Mouse (Mus musculus) stomach, postnatal 0 days (tissue): ENCODE data around the gene Exoc6. TPM values are rescaled to one million over a fixed set of nuclear protein-coding genes. Genes with fewer than 3 reads are reported as not detected.

Experiments
- ATAC-seq: fragments of 200-750 bp; cut with Nextera tagmentation; 2 replicates; pipeline ENCODE4 v1.8.0; 2017; ENCODE audit not compliant: low FRiP score, low TSS enrichment
- DNase-seq: peaks from one replicate; pipeline ENCODE4 v3.0.0-alpha.2; 2016; ENCODE audit warnings: low spot score
- H3K27ac ChIP-seq: fragments of 300-500 bp; sonication (generic); replicated peaks from 2 replicates; pipeline ENCODE4 v1.5.1; 2014; ENCODE audit warnings: mild to moderate bottlenecking, control low read depth
- H3K27me3 ChIP-seq: fragments of 300-500 bp; sonication (generic); 2 replicates; pipeline ENCODE4 v1.6.1; 2014; ENCODE audit warnings: low read length; ENCODE audit not compliant: control insufficient read depth, insufficient read depth
- H3K36me3 ChIP-seq: fragments of 300-500 bp; sonication (generic); 2 replicates; pipeline ENCODE4 v1.6.1; 2014; ENCODE audit warnings: low read length, mixed read lengths; ENCODE audit not compliant: control insufficient read depth, insufficient read depth
- H3K4me1 ChIP-seq: fragments of 300-500 bp; sonication (generic); replicated peaks from 2 replicates; pipeline ENCODE4 v1.6.1; 2014; ENCODE audit warnings: antibody characterized with exemption; ENCODE audit not compliant: control insufficient read depth, insufficient read depth
- H3K4me2 ChIP-seq: fragments of 300-500 bp; sonication (generic); replicated peaks from 2 replicates; pipeline ENCODE4 v1.6.1; 2014; ENCODE audit warnings: low read depth, mild to moderate bottlenecking, control low read depth, moderate library complexity
- H3K4me3 ChIP-seq: fragments of 300-500 bp; sonication (generic); 2 replicates; pipeline ENCODE4 v1.5.1; 2014; ENCODE audit warnings: low read depth, low read length, control low read depth
- H3K9ac ChIP-seq: fragments of 300-500 bp; sonication (generic); 2 replicates; pipeline ENCODE4 v1.6.1; 2014; ENCODE audit warnings: mild to moderate bottlenecking, low read length, control low read depth, mixed read lengths
- H3K9me3 ChIP-seq: fragments of 300-500 bp; sonication (generic); 2 replicates; pipeline ENCODE4 v1.6.1; 2016; ENCODE audit warnings: low read length; ENCODE audit not compliant: control insufficient read depth
- CTCF ChIP-seq: IDR thresholded peaks from 2 replicates; pipeline ENCODE4 v1.5.1; 2016; ENCODE audit warnings: antibody characterized with exemption, low read depth, mild to moderate bottlenecking, moderate library complexity
- EP300 ChIP-seq: optimal IDR thresholded peaks from 2 replicates; pipeline ENCODE3; 2016; ENCODE audit warnings: antibody characterized with exemption
- WGBS: fragments of 180-500 bp; shearing (Covaris S2); extraction: QIAGEN DNeasy Blood & Tissue Kit; methylation state at CpG from one replicate; pipeline ENCODE4 v1.1.7; 2014; 5-methylcytosine and 5-hydroxymethylcytosine counted together
- polyA plus RNA-seq: library from polyadenylated mRNA; unstranded; fragments of >200 nt; fragmentation: Nextera tagmentation; extraction: Ambion mirVana; gene quantifications from 2 replicates; pipeline ENCODE4 v1.2.1, GENCODE M21; 2015

Exoc6 gene
- polyA plus RNA-seq, 1 experiment from 2014 or later: 8.7 TPM

GRCm38 (mm10) chr19:37695762-37696602 is 145.8 kb downstream of the Exoc6 start:
- Histone ChIP-seq H3K27me3 (peaks cover 58% of the 10 kb centered on the region), H3K4me1 (peaks cover 2% of the 10 kb centered on the region; the same call in 1 of the 2 replicates), H3K9me3 (no peaks in the 10 kb centered on the region), H3K4me3 (peak overlapping the region; percentile 4; the same call in 1 of the 2 replicates), H3K36me3 (no peaks in the 10 kb centered on the region), H3K27ac (no peak overlapping the region), H3K4me2 (no peak overlapping the region; the same call in 1 of the 2 replicates), H3K9ac (no peak overlapping the region)
- WGBS: 8% methylated on average over 42 of the region's 42 CpGs
- TF ChIP-seq EP300: no peak
- TF ChIP-seq CTCF: no peak
- no peak for ATAC-seq
- no peak for DNase-seq

- H3K36me3 ChIP-seq: no peaks in the 10 kb centered on the region
- no peak overlapping the region for H3K9ac ChIP-seq
- peak overlapping the region; percentile 32 for H3K4me3 ChIP-seq
- 4% methylated on average over 22 of the region's 22 CpGs for WGBS
- ATAC-seq (no peak), DNase-seq (no peak)
- no peak overlapping the region for H3K27ac ChIP-seq
- H3K9me3 ChIP-seq: no peaks in the 10 kb centered on the region
- TF ChIP-seq EP300 (no peak), CTCF (no peak)
- H3K4me2 ChIP-seq: peak overlapping the region; percentile 52
- peaks cover 2% of the 10 kb centered on the region; the same call in 1 of the 2 replicates for H3K4me1 ChIP-seq
- peaks cover 57% of the 10 kb centered on the region for H3K27me3 ChIP-seq
Measured at GRCm38 (mm10) chr19:37696603-37697334, 146.6 kb downstream of the Exoc6 start.

GRCm38 (mm10) chr19:37697335-37697636 is 147.1 kb downstream of the Exoc6 start:
- Histone ChIP-seq H3K9me3 (no peaks in the 10 kb centered on the region), H3K4me3 (peak overlapping the region; percentile 32), H3K27me3 (peaks cover 56% of the 10 kb centered on the region), H3K4me2 (peak overlapping the region; percentile 52), H3K4me1 (peaks cover 2% of the 10 kb centered on the region; the same call in 1 of the 2 replicates), H3K36me3 (no peaks in the 10 kb centered on the region), H3K9ac (no peak overlapping the region), H3K27ac (no peak overlapping the region)
- ATAC-seq (no peak), DNase-seq (no peak)
- WGBS: 2% methylated on average over 17 of the region's 18 CpGs
- TF ChIP-seq EP300 (no peak), CTCF (no peak)

DNA sequence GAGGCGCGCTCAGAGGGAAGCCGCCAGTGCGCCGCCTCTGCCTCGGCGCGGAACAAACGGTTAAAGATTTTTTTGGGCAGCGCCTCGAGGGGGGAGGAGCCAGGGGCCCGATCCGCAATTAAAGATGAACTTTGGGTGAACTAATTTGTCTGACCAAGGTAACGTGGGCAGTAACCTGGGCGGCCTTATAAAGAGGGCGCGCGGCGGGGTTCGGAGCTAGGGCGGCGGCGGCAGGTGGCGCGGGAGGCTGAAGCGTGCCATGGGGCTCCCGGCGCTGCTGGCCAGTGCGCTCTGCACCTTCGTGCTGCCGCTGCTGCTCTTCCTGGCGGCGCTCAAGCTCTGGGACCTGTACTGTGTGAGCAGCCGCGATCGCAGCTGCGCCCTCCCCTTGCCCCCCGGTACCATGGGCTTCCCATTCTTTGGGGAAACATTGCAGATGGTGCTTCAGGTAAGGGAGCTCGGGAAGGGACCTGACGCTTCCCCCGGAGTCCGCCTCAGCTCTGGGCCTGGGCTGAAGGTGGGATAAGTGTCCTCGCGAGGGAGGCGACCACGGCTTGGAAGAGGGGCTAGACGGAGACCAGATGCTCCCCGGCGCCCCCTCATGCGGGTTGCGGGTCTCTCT is 147.5 kb downstream of the Exoc6 start, which contains the start of gene Cyp26a1:
TSS of gene Cyp26a1 (plus strand) at position 148 of the 622 bp plus-strand sequence.
- Histone ChIP-seq H3K9ac (no peak within 1 kb of the TSS), H3K27me3 (peaks cover 54% of the 10 kb centered on the region), H3K36me3 (no peaks in the 10 kb centered on the region), H3K27ac (no peak within 1 kb of the TSS), H3K4me3 (peak within 1 kb of the TSS; percentile 32), H3K4me2 (peak within 1 kb of the TSS; percentile 52), H3K4me1 (peaks cover 2% of the 10 kb centered on the region; the same call in 1 of the 2 replicates), H3K9me3 (no peaks in the 10 kb centered on the region)
- 1% methylated on average over 47 of the region's 51 CpGs for WGBS
- TF ChIP-seq CTCF (no peak), EP300 (no peak)
- ATAC-seq (no peak), DNase-seq (no peak)

DNA sequence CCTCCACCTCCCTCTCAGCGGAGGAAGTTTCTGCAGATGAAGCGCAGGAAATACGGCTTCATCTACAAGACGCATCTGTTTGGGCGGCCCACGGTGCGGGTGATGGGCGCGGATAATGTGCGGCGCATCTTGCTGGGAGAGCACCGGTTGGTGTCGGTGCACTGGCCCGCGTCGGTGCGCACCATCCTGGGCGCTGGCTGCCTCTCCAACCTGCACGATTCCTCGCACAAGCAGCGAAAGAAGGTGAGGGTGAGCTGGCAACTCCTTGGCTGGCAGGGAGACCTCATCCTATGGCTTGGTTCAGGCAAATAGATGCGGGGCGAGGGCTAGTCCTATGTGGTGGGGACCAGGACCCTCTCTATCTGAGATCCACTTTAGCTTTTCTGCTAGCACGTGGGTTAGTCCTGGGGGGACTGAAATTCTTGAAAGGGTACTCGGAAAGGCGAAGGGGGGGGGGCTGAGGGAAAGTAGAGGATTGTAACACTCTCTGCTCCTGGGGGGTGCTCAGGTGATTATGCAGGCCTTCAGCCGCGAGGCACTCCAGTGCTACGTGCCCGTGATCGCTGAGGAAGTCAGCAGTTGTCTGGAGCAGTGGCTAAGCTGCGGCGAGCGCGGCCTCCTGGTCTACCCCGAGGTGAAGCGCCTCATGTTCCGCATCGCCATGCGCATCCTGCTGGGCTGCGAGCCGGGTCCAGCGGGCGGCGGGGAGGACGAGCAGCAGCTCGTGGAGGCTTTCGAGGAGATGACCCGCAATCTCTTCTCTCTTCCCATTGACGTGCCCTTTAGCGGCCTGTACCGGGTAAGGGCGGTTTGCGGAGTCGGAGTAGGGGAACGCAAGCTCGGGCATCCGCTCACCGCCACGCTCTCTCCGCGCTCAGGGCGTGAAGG is 148.3 kb downstream of the Exoc6 start:
- Histone ChIP-seq H3K36me3 (no peaks in the 10 kb centered on the region), H3K27me3 (peaks cover 50% of the 10 kb centered on the region), H3K27ac (no peak overlapping the region), H3K9ac (no peak overlapping the region), H3K4me1 (no peaks in the 10 kb centered on the region; the same call in 1 of the 2 replicates), H3K4me3 (peak overlapping the region; percentile 32; the same call in 1 of the 2 replicates), H3K4me2 (peak overlapping the region; percentile 52), H3K9me3 (no peaks in the 10 kb centered on the region)
- ATAC-seq: no peak
- no peak for TF ChIP-seq EP300
- no peak for TF ChIP-seq CTCF
- DNase-seq: no peak
- 1% methylated on average over 63 of the region's 63 CpGs for WGBS
